Mouse (Mus musculus) ES-Bruce4 (cell line): ENCODE data around the gene Tmem230.

ENCODE experiments used
- CTCF ChIP-seq: IDR thresholded peaks from one replicate; pipeline ENCODE4 v1.8.1; 2011; ENCODE audit warnings: low read depth, low read length
- EP300 ChIP-seq: IDR thresholded peaks from 2 replicates; pipeline ENCODE4 v1.6.1; 2011; ENCODE audit warnings: low read depth, low read length; ENCODE audit not compliant: insufficient read depth

GRCm38 (mm10) chr2:132263421-132264265 is 16.0 kb upstream of the Tmem230 start:
- TF ChIP-seq CTCF, result no peak
- no peak for TF ChIP-seq EP300
